Comparison of ENCODE assay signal across 8 mouse cellular contexts in genomic region chr2:143776448-143776847, GRCm38 (mm10).
DNase-seq lines count a peak whose midpoint lies in the region; ATAC-seq and TF ChIP-seq lines count a peak whose summit lies in the region.
"Had no signal": no experiment of that assay in that cellular context is flagged by ENCODE, and none has a peak within 500 bp of the region (broad histone marks: within the 10 kb centered on the region; RNA-seq: fewer than 3 reads in every experiment).

No protein-coding gene starts in this region.

- peak; percentile 50 for TF ChIP-seq CTCF in left cerebral cortex, adult 2 months (IDR thresholded peaks at IDR 0.05)
- TF ChIP-seq CTCF in Patski (IDR thresholded peaks at IDR 0.05) = peak; percentile 45

- peaks cover 24% of the 10 kb centered on the region for H3K27me3 ChIP-seq in Patski
- H3K27me3 ChIP-seq: limb, embryonic 12.5 days had no signal

- no peak overlapping the region for H3K27ac ChIP-seq in left cerebral cortex, adult 2 months
- H3K27ac ChIP-seq: limb, embryonic 12.5 days had no signal

- intact Hi-C loops in left cerebral cortex, adult 2 months (cut with DNase I) = loop anchor here (2.0 to 5.0 kb wide), 2 partner anchors 229 to 660 kb away; partner anchors contain the start of gene Pcsk2

- no peak overlapping the region for H3K4me3 ChIP-seq in left cerebral cortex, adult 2 months
- H3K4me3 ChIP-seq: limb, embryonic 12.5 days had no signal

- in situ Hi-C loops in Patski (cut with MboI; ENCODE audit: low pct_unique_long_range_greater_than_20kb) = loop anchor here (5.0 kb wide), 1 partner anchor 664 kb away; no protein-coding TSS in a partner anchor

- ATAC-seq in Patski = no peak
- ATAC-seq in cerebellum, adult (ENCODE audit: insufficient number of reproducible peaks, low FRiP score, low TSS enrichment) = peak; percentile 62; the same call in 1 of the 2 replicates

- CTCF ChIA-PET in Patski (lab: Charles Lee) = no interaction called here

- no peak for DNase-seq in left cerebral cortex, adult 2 months (ENCODE audit: extremely low spot score in 1 of 2, low spot score in 2 of 2)
- DNase-seq in left cerebral cortex, adult 8-10 months (ENCODE audit: low spot score in 2 of 2) = no peak
- DNase-seq in Patski (ENCODE audit: low read depth, low spot score) = no peak
- DNase-seq in kidney, postnatal 4 days = peak; percentile 25 to 41
- no peak for DNase-seq in spleen, adult 12 weeks (ENCODE audit: low spot score)
- no peak for DNase-seq in c-Kit-positive CD71-positive TER-119-positive erythroid progenitor cells, embryonic 14.5 days (ENCODE audit: low spot score)

- POLR2A ChIA-PET in Patski (lab: Charles Lee) = interaction anchor here (0.7 kb wide), 1 partner anchor 662 kb away, joined by 3 read pairs; no protein-coding TSS in a partner anchor

Comparison
In these comparisons a context has a peak if more than half of its experiments do, and no peak if none do; other contexts are left out.
1. DNase-seq: peak in kidney, postnatal 4 days (2 of 2); none in left cerebral cortex, adult 2 months (0 of 2), left cerebral cortex, adult 8-10 months (0 of 2), Patski (single experiment), spleen, adult 12 weeks (single experiment) and c-Kit-positive CD71-positive TER-119-positive erythroid progenitor cells, embryonic 14.5 days (single experiment).